Mouse (Mus musculus): Measurements from ENCODE around the gene Pde8b. TPM values are rescaled to one million over a fixed set of nuclear protein-coding genes. Genes with fewer than 3 reads are reported as not detected.

Gene Pde8b
- total RNA-seq, 4 experiments from 2014 or later: 0.94 to 4.4 (median 1.7) TPM

- no peak for DNase-seq (ENCODE audit: low spot score in 2 of 2)
Observed at GRCm38 (mm10) chr13:95082611-95083010, 167.5 kb downstream of the Pde8b start.

DNA sequence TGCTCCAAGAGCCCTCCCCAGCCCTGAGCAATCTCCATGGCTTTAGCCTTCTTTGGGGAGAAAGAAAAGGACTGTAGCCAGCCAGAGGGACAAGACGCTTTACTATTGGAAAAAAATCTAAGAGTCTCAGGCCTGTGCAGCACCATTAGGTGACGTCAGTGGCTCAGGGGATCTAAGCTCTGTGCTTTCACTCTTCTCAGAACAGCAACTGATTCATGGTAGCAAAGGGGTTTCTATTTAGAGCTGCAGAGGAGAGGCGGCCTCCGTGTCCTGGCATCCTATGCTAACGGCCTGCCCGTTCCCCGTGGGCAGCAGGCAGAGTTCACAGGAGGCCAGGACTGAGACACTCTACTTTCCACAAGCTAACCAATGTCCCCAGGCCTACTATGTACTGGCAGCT lies 169.1 kb downstream of the Pde8b start:
- DNase-seq (ENCODE audit: low spot score in 2 of 2): peak; percentile 16 to 22

GRCm38 (mm10) chr13:95078492-95078891 lies 171.6 kb downstream of the Pde8b start:
- no peak for DNase-seq (ENCODE audit: low spot score in 2 of 2)

- no peak for DNase-seq (ENCODE audit: low spot score in 2 of 2)
Observed at GRCm38 (mm10) chr13:95077688-95078087, 172.4 kb downstream of the Pde8b start.

GRCm38 (mm10) chr13:95076142-95076541 lies 174.0 kb downstream of the Pde8b start:
- DNase-seq (ENCODE audit: low spot score in 2 of 2): no peak

GRCm38 (mm10) chr13:95073445-95074172 lies 176.5 kb downstream of the Pde8b start:
- DNase-seq (ENCODE audit: low spot score in 2 of 2): no peak

DNA sequence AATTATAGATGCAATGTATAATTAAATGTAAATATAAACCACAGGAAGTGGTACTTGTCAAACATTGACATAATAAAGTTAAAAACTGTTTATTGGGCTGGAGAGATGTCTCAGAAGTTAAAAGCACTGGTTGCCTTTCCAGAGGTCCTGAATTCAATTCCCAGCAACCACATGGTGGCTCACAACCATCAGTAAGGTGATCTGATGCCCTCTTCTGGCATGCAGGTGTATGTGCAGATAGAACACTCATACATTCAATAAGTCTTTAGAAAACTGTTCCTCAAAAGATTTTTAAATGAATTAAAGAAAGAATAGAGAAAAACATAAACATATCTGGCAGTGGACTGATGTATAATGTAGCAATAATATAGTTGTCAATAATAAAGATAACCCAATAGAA lies 179.9 kb downstream of the Pde8b start:
- no peak for DNase-seq (ENCODE audit: low spot score in 2 of 2)

DNA sequence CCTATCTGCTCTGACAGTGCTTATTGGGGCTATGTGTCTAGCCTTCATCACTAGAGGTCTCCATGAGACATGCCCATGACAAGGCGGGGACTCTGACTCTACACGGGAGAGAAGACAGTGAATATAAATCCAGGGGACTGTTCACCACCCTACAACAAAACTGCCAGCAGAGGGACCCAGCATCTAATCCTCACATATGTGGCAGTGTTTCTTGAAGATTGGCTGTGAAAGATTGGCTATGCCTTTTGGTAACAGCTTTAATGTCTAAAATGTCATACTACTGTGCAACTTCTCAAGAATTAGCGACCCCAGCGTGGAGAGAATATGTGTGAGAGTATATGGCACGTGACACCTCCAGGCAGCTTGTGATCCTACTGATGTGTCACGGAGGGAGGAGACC lies 182.3 kb downstream of the Pde8b start:
- no peak for DNase-seq (ENCODE audit: low spot score in 2 of 2)

DNA sequence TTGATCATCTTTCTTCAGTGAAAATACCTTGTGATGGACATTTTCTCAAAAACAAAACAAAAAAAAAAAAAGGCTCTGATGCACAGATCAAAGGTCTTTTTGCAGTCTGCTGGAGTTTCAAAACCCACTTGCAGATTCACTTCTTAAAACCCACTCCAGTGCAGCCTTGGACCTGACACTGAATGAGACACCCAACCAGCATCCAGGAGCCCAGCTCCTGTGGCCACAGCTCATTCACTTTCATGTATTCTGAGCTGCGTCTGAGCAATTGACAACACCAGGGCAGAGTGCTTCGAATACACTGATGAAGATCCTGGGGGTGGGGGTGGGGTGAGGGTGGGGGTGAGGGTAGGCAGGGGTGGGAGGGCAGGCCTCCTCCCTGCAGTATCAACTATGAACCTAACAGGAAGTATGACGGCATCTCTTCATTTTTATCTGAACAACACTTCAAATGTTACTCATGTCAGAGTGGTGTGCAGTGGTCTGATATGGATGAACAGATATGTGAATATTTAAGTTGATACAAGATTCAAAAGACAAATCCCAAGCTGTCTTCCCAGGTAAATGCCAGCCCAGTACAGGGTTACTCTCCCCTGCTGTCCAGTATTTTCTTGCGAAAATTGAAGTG lies 186.6 kb downstream of the Pde8b start:
- no peak for DNase-seq (ENCODE audit: low spot score in 2 of 2)

GRCm38 (mm10) chr13:95058885-95059284 lies 191.3 kb downstream of the Pde8b start:
- DNase-seq (ENCODE audit: low spot score in 2 of 2): no peak

GRCm38 (mm10) chr13:95056501-95057280 lies 193.4 kb downstream of the Pde8b start:
- DNase-seq (ENCODE audit: low spot score in 2 of 2): no peak

DNA sequence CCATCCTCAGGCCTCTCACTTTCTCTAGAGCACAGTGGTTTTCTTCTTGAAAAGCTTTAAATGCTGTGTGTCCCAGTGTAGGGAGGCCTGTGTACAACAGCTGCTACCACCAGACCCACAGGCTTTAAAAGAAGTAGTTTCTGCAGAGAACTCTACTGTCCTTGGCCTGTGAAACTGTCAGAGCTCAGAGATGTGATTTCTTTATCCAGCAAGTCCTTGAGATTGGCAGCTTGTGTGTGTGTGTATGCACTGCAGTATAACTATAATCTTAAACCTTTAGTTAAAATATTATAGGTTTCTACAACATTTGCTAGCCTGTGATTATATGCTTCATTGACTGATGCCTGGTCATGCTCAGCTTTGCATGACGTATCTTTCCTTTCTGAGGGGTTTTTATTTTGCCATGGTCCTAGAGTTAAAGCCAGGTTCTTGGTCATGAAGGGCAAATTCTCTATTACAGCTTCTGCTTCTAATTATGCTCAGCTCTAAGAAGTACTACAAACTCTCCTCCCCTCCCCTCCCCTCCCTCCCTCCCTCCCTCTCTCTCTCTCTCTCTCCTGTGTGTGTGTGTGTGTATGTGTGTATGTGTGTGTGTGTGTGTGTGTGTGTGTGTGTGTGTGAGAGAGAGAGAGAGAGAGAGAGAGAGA lies 194.3 kb downstream of the Pde8b start:
- no peak for DNase-seq (ENCODE audit: low spot score in 2 of 2)

GRCm38 (mm10) chr13:95052421-95052820 lies 197.7 kb downstream of the Pde8b start:
- no peak for DNase-seq (ENCODE audit: low spot score in 2 of 2)

- DNase-seq (ENCODE audit: low spot score in 2 of 2): no peak
Observed at GRCm38 (mm10) chr13:95050398-95050797, 199.7 kb downstream of the Pde8b start.

- no peak for DNase-seq (ENCODE audit: low spot score in 2 of 2)
Observed at GRCm38 (mm10) chr13:95044108-95044507, 206.0 kb downstream of the Pde8b start.

GRCm38 (mm10) chr13:95040140-95040738 lies 209.9 kb downstream of the Pde8b start:
- no peak for DNase-seq (ENCODE audit: low spot score in 2 of 2)

DNA sequence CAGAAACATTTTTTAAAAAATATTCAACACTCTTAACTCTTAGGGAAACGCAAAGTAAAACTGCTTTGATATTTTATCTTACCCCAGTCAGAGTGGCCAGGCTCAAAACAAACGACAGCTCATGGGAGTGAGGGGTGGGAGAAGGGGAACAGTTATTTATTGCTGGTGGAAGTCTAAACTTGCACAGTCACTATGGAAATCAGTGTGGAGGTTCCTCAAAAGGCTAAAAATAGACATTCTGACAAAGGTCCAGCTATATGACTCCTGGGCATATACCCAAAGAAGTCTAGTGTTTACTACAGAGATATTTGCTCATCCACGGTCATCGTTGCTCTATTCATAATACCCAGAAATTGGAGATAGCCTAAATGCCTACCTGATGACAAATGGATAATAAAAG lies 211.9 kb downstream of the Pde8b start:
- no peak for DNase-seq (ENCODE audit: low spot score in 2 of 2)

- no peak for DNase-seq (ENCODE audit: low spot score in 2 of 2)
Observed at GRCm38 (mm10) chr13:95034715-95035114, 215.4 kb downstream of the Pde8b start.

DNA sequence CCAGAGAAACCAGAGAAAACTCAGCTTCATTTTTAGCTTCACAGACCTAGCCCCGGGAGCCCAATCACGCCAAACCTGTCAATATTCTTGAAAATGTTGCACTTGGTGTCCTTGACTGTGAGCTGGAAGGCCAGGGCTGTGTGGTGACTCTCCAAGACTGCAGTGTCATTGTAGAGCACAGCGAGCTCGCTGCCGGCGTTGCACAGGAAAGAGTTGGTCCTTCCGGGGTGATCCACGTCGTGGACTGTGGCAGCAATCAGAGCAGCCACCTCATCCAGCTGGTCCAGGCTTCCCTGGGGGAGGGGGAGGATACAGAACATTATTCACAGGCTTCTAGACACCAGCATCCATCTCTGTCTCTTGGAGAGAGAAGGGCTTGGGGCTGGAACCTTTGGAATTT lies 216.0 kb downstream of the Pde8b start:
- DNase-seq (ENCODE audit: low spot score in 2 of 2): no peak

GRCm38 (mm10) chr13:95032973-95033372 lies 217.2 kb downstream of the Pde8b start:
- no peak for DNase-seq (ENCODE audit: low spot score in 2 of 2)

GRCm38 (mm10) chr13:95032127-95032831 lies 217.9 kb downstream of the Pde8b start:
- DNase-seq (ENCODE audit: low spot score in 2 of 2): no peak

Measured in gastrocnemius, adult 8-10 months (tissue).